Mouse (Mus musculus): ENCODE measurements around the gene Slc12a3.

- no peak for TF ChIP-seq HCFC1 (IDR thresholded peaks at IDR 0.05; ENCODE audit: low read depth, low read length)
- no peak for TF ChIP-seq ZKSCAN1 (IDR thresholded peaks at IDR 0.05; ENCODE audit: low read depth, low read length)
These were observed 47.2 kb downstream of the Slc12a3 start for GRCm38 (mm10) chr8:94376176-94376575.
